11 mouse cellular contexts compared by ENCODE assay signal in genomic region chr16:32688770-32689169, GRCm38 (mm10). TPM values are rescaled to one million over a fixed set of nuclear protein-coding genes. Genes with fewer than 3 reads are reported as not detected.
DNase-seq lines count a peak whose midpoint lies in the region; ATAC-seq lines count a peak whose summit lies in the region.
"Had no signal": no experiment of that assay in that cellular context is flagged by ENCODE, and none has a peak within 500 bp of the region (broad histone marks: within the 10 kb centered on the region; RNA-seq: fewer than 3 reads in every experiment).

No protein-coding gene starts in this region.

- H3K4me2 ChIP-seq in hindbrain, embryonic 16.5 days (ENCODE audit: low read length): no peak overlapping the region
- no peak overlapping the region for H3K4me2 ChIP-seq in forebrain, embryonic 14.5 days (ENCODE audit: low read length)
- H3K4me2 ChIP-seq: embryonic facial prominence, embryonic 15.5 days; midbrain, embryonic 13.5 days had no signal

- H3K27me3 ChIP-seq in forebrain, embryonic 10.5 days (ENCODE audit: poor library complexity, severe bottlenecking): no peaks in the 10 kb centered on the region
- H3K27me3 ChIP-seq in hindbrain, embryonic 16.5 days (replicated peaks; ENCODE audit: control insufficient read depth, insufficient read depth, low read length): no peaks in the 10 kb centered on the region
- no peaks in the 10 kb centered on the region for H3K27me3 ChIP-seq in forebrain, embryonic 14.5 days (replicated peaks; ENCODE audit: control insufficient read depth, insufficient read depth, low read length)
- H3K27me3 ChIP-seq: embryonic facial prominence, embryonic 15.5 days; midbrain, embryonic 13.5 days had no signal

- H3K9ac ChIP-seq in hindbrain, embryonic 16.5 days (ENCODE audit: low read depth, low read length): no peak overlapping the region
- no peak overlapping the region for H3K9ac ChIP-seq in forebrain, embryonic 14.5 days (ENCODE audit: low read length)
- H3K9ac ChIP-seq: embryonic facial prominence, embryonic 15.5 days; midbrain, embryonic 13.5 days had no signal

- no peak overlapping the region for H3K4me3 ChIP-seq in forebrain, embryonic 10.5 days
- no peak overlapping the region for H3K4me3 ChIP-seq in hindbrain, embryonic 16.5 days (ENCODE audit: low read length)
- H3K4me3 ChIP-seq in forebrain, embryonic 14.5 days (ENCODE audit: low read depth, low read length): no peak overlapping the region
- H3K4me3 ChIP-seq: embryonic facial prominence, embryonic 15.5 days; left cerebral cortex, adult 2 months; midbrain, embryonic 13.5 days had no signal

- H3K9me3 ChIP-seq in forebrain, embryonic 10.5 days: no peaks in the 10 kb centered on the region
- H3K9me3 ChIP-seq in hindbrain, embryonic 16.5 days (ENCODE audit: control insufficient read depth, low read length): no peaks in the 10 kb centered on the region
- no peaks in the 10 kb centered on the region for H3K9me3 ChIP-seq in forebrain, embryonic 14.5 days (replicated peaks; ENCODE audit: control insufficient read depth, low read length)
- H3K9me3 ChIP-seq: embryonic facial prominence, embryonic 15.5 days; midbrain, embryonic 13.5 days had no signal

- no peaks in the 10 kb centered on the region; the same call in 1 of the 2 replicates for H3K4me1 ChIP-seq in forebrain, embryonic 10.5 days
- no peaks in the 10 kb centered on the region for H3K4me1 ChIP-seq in hindbrain, embryonic 16.5 days (ENCODE audit: control insufficient read depth, insufficient read depth, low read depth, low read length)
- H3K4me1 ChIP-seq in forebrain, embryonic 14.5 days (ENCODE audit: control insufficient read depth, insufficient read depth, low read length): no peaks in the 10 kb centered on the region
- H3K4me1 ChIP-seq: embryonic facial prominence, embryonic 15.5 days; midbrain, embryonic 13.5 days had no signal

- H3K27ac ChIP-seq in forebrain, embryonic 10.5 days: no peak overlapping the region
- no peak overlapping the region for H3K27ac ChIP-seq in hindbrain, embryonic 16.5 days (ENCODE audit: low read depth, low read length)
- no peak overlapping the region for H3K27ac ChIP-seq in forebrain, embryonic 14.5 days (ENCODE audit: low read depth, low read length)
- H3K27ac ChIP-seq: embryonic facial prominence, embryonic 15.5 days; left cerebral cortex, adult 2 months; midbrain, embryonic 13.5 days had no signal

- no peak for ATAC-seq in hindbrain, embryonic 16.5 days
- ATAC-seq in forebrain, embryonic 14.5 days: no peak

- peak; percentile 75 for DNase-seq in adrenal gland, adult 2 months
- no peak for DNase-seq in adrenal gland, postnatal 25 days
- peak; percentile 33 for DNase-seq in testis, postnatal 10 days (ENCODE audit: low spot score)
- DNase-seq in testis, postnatal 14 days (ENCODE audit: low spot score): no peak
- DNase-seq in layer of hippocampus, postnatal 36 days: peak; percentile 49 to 61
- DNase-seq in forebrain, embryonic 10.5 days (ENCODE audit: extremely low spot score, low spot score): no peak
- DNase-seq in forebrain, embryonic 14.5 days (ENCODE audit: low spot score): no peak

- H3K36me3 ChIP-seq in forebrain, embryonic 10.5 days (replicated peaks): no peaks in the 10 kb centered on the region
- no peaks in the 10 kb centered on the region for H3K36me3 ChIP-seq in hindbrain, embryonic 16.5 days (ENCODE audit: control insufficient read depth, insufficient read depth, low read length)
- no peaks in the 10 kb centered on the region for H3K36me3 ChIP-seq in forebrain, embryonic 14.5 days (ENCODE audit: control insufficient read depth, insufficient read depth, low read length)
- H3K36me3 ChIP-seq: embryonic facial prominence, embryonic 15.5 days; midbrain, embryonic 13.5 days had no signal

- WGBS in forebrain, embryonic 10.5 days: 83% methylated on average over 4 of the region's 4 CpGs
- WGBS in hindbrain, embryonic 16.5 days: 57% methylated on average over 4 of the region's 4 CpGs
- WGBS in forebrain, embryonic 14.5 days: 68% methylated on average over 4 of the region's 4 CpGs

RNA-seq across cellular contexts. Expression of gene Tnk2, which starts 45.1 kb away (rescaled TPM):
- 10 to 100 TPM; 26.5 to 47.4 TPM for total RNA-seq in adrenal gland, adult 2 months (2021)
- polyA plus RNA-seq in adrenal gland, adult 2 months (2012; rRNA removed): 100 and 110 TPM in 2 replicates
- total RNA-seq in adrenal gland, postnatal 25 days (2021): 34.8 and 52.2 TPM in 2 replicates
- 100 to 1,000 TPM; 189 to 197 TPM for total RNA-seq in layer of hippocampus, postnatal 36 days (2021)
- 10.1 and 11.0 TPM in 2 replicates for polyA plus RNA-seq in forebrain, embryonic 10.5 days (2016; fragmentation: Nextera tagmentation; extraction: Ambion mirVana)
- 19.3 and 22.6 TPM in 2 replicates for polyA plus RNA-seq in hindbrain, embryonic 16.5 days (2015; fragmentation: Nextera tagmentation; extraction: Ambion mirVana)
- polyA plus RNA-seq in forebrain, embryonic 14.5 days (2014; fragmentation: Nextera tagmentation; extraction: Ambion mirVana): 11.2 and 13.1 TPM in 2 replicates

RNA-seq across cellular contexts. Expression of gene Muc4, which starts 46.9 kb away (rescaled TPM):
- total RNA-seq in adrenal gland, adult 2 months (2021): not detected
- not detected in 2 replicates for polyA plus RNA-seq in adrenal gland, adult 2 months (2012; rRNA removed)
- total RNA-seq in adrenal gland, postnatal 25 days (2021): not detected in 2 replicates
- total RNA-seq in layer of hippocampus, postnatal 36 days (2021): not detected
- 0.15 TPM in 1 of 2 replicates, not detected in the other for polyA plus RNA-seq in forebrain, embryonic 10.5 days (2016; fragmentation: Nextera tagmentation; extraction: Ambion mirVana)
- polyA plus RNA-seq in hindbrain, embryonic 16.5 days (2015; fragmentation: Nextera tagmentation; extraction: Ambion mirVana): not detected in 2 replicates
- polyA plus RNA-seq in forebrain, embryonic 14.5 days (2014; fragmentation: Nextera tagmentation; extraction: Ambion mirVana): not detected in 2 replicates
- total RNA-seq: left cerebral cortex, adult 2 months had no signal
- polyA plus RNA-seq: midbrain, embryonic 13.5 days had no signal

Comparison
In these comparisons a context has a peak if more than half of its experiments do, and no peak if none do; other contexts are left out.
1. DNase-seq: peak in adrenal gland, adult 2 months (single experiment), testis, postnatal 10 days (single experiment) and layer of hippocampus, postnatal 36 days (2 of 2); none in adrenal gland, postnatal 25 days (single experiment), testis, postnatal 14 days (single experiment), forebrain, embryonic 10.5 days (single experiment) and forebrain, embryonic 14.5 days (single experiment).